Mouse (Mus musculus): ENCODE results near the gene 1700020N01Rik.

GRCm38 (mm10) chr10:21573713-21574112, 19.2 kb upstream of the 1700020N01Rik start:
- TF ChIP-seq CTCF (IDR thresholded peaks at IDR 0.05; ENCODE audit: insufficient read depth, low read length), result no peak
- no peak for TF ChIP-seq POLR2A (IDR thresholded peaks at IDR 0.05; ENCODE audit: borderline replicate concordance, extremely low read depth, low read depth, low read length)

Measured in lung, adult 2 months (tissue).